ENCODE assay signal across 22 mouse cellular contexts in the genomic region with DNA sequence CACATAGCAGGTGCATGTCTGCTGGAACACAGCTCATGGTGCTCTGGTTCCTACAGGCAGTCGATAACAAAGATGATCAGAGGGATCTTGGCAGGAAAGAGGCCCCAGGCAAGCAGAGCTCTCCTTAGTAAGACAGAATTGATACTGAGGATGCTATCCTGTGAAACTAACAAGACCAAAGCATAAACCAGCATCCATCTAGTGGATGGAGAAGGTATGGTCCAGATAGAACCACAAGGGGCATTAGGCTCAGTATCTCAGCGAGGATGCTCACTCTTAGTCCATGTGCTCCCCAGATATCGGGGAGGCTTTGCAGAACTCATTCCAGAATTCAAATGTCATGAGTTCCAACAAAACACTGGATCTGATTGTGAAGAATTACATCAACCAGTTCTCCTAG.
DNase-seq lines count a peak whose midpoint lies in the region; ATAC-seq and TF ChIP-seq lines count a peak whose summit lies in the region.
"Had no signal": no experiment of that assay in that cellular context is flagged by ENCODE, and none has a peak within 500 bp of the region (broad histone marks: within the 10 kb centered on the region; RNA-seq: fewer than 3 reads in every experiment).

No protein-coding gene starts in this region.

- peak; percentile 54 for TF ChIP-seq CTCF in intestine, postnatal 0 days (IDR thresholded peaks at IDR 0.05; ENCODE audit: low read depth)
- TF ChIP-seq CTCF in midbrain, postnatal 0 days (IDR thresholded peaks at IDR 0.05) = peak; percentile 47
- peak; percentile 54 for TF ChIP-seq CTCF in stomach, postnatal 0 days (IDR thresholded peaks at IDR 0.05; ENCODE audit: low read depth)

- no peak overlapping the region for H3K9ac ChIP-seq in intestine, postnatal 0 days (ENCODE audit: low read depth, low read length)
- H3K9ac ChIP-seq in intestine, embryonic 16.5 days (ENCODE audit: low read depth, low read length) = no peak overlapping the region
- H3K9ac ChIP-seq in midbrain, postnatal 0 days (replicated peaks; ENCODE audit: low read length, poor library complexity, severe bottlenecking) = no peak overlapping the region
- H3K9ac ChIP-seq in midbrain, embryonic 14.5 days (replicated peaks; ENCODE audit: low read length) = no peak overlapping the region
- no peak overlapping the region for H3K9ac ChIP-seq in stomach, postnatal 0 days (ENCODE audit: low read length)
- H3K9ac ChIP-seq: embryonic facial prominence, embryonic 15.5 days; heart, embryonic 15.5 days; hindbrain, embryonic 12.5 days; midbrain, embryonic 12.5 days had no signal

- TF ChIP-seq EP300 in stomach, postnatal 0 days (optimal IDR thresholded peaks at IDR 0.05) = no peak

- H3K27ac ChIP-seq in intestine, postnatal 0 days (ENCODE audit: low read depth, low read length) = no peak overlapping the region
- no peak overlapping the region for H3K27ac ChIP-seq in intestine, embryonic 16.5 days (ENCODE audit: low read length)
- H3K27ac ChIP-seq in midbrain, postnatal 0 days (ENCODE audit: low read depth, low read length) = no peak overlapping the region
- H3K27ac ChIP-seq in midbrain, embryonic 14.5 days (replicated peaks; ENCODE audit: low read depth, low read length) = no peak overlapping the region
- H3K27ac ChIP-seq in stomach, postnatal 0 days (replicated peaks) = no peak overlapping the region
- H3K27ac ChIP-seq: embryonic facial prominence, embryonic 15.5 days; heart, embryonic 15.5 days; hindbrain, embryonic 12.5 days; macrophage; midbrain, embryonic 12.5 days had no signal

- ATAC-seq in CD4-positive, CD25-positive, alpha-beta regulatory T cell, adult 4 months = no peak
- ATAC-seq in intestine, postnatal 0 days = no peak
- ATAC-seq in intestine, embryonic 16.5 days = no peak
- no peak for ATAC-seq in midbrain, postnatal 0 days (ENCODE audit: low FRiP score)
- no peak for ATAC-seq in midbrain, embryonic 14.5 days (ENCODE audit: low FRiP score, low TSS enrichment)
- no peak for ATAC-seq in stomach, postnatal 0 days (ENCODE audit: low FRiP score, low TSS enrichment)

- WGBS in intestine, postnatal 0 days = 88% methylated on average over 3 of the region's 3 CpGs
- 89% methylated on average over 3 of the region's 3 CpGs for WGBS in intestine, embryonic 16.5 days
- WGBS in midbrain, postnatal 0 days = 92% methylated on average over 3 of the region's 3 CpGs
- 93% methylated on average over 3 of the region's 3 CpGs for WGBS in midbrain, embryonic 14.5 days
- WGBS in stomach, postnatal 0 days = 93% methylated on average over 3 of the region's 3 CpGs

- H3K4me2 ChIP-seq in intestine, postnatal 0 days (replicated peaks; ENCODE audit: low read depth) = no peak overlapping the region
- H3K4me2 ChIP-seq in intestine, embryonic 16.5 days (ENCODE audit: low read depth, low read length) = no peak overlapping the region
- no peak overlapping the region for H3K4me2 ChIP-seq in midbrain, postnatal 0 days (ENCODE audit: low read depth, low read length, poor library complexity, severe bottlenecking)
- H3K4me2 ChIP-seq in midbrain, embryonic 14.5 days (ENCODE audit: low read length) = no peak overlapping the region
- no peak overlapping the region for H3K4me2 ChIP-seq in stomach, postnatal 0 days (replicated peaks; ENCODE audit: low read depth)
- H3K4me2 ChIP-seq: embryonic facial prominence, embryonic 15.5 days; heart, embryonic 15.5 days; hindbrain, embryonic 12.5 days; midbrain, embryonic 12.5 days had no signal

- no peaks in the 10 kb centered on the region for H3K4me1 ChIP-seq in intestine, postnatal 0 days (replicated peaks; ENCODE audit: control insufficient read depth, insufficient read depth, low read length)
- H3K4me1 ChIP-seq in intestine, embryonic 16.5 days (ENCODE audit: control insufficient read depth, insufficient read depth, low read length) = no peaks in the 10 kb centered on the region
- peaks cover 11% of the 10 kb centered on the region for H3K4me1 ChIP-seq in midbrain, postnatal 0 days (ENCODE audit: insufficient read depth, low read length)
- peaks cover 12% of the 10 kb centered on the region; the same call in 1 of the 2 replicates for H3K4me1 ChIP-seq in midbrain, embryonic 14.5 days (ENCODE audit: control insufficient read depth, insufficient read depth, low read length)
- 0 out of 2 replicates have a peak, but pooled peaks cover 3% of the 10 kb centered on the region for H3K4me1 ChIP-seq in stomach, postnatal 0 days (replicated peaks; ENCODE audit: control insufficient read depth, insufficient read depth)
- H3K4me1 ChIP-seq: embryonic facial prominence, embryonic 15.5 days; heart, embryonic 15.5 days had no signal

- H3K36me3 ChIP-seq in intestine, postnatal 0 days (ENCODE audit: control insufficient read depth, insufficient read depth) = no peaks in the 10 kb centered on the region
- H3K36me3 ChIP-seq in intestine, embryonic 16.5 days (ENCODE audit: control insufficient read depth, insufficient read depth, low read length) = no peaks in the 10 kb centered on the region
- H3K36me3 ChIP-seq in midbrain, postnatal 0 days (ENCODE audit: insufficient read depth, low read length) = no peaks in the 10 kb centered on the region
- no peaks in the 10 kb centered on the region for H3K36me3 ChIP-seq in midbrain, embryonic 14.5 days (ENCODE audit: control insufficient read depth, insufficient read depth, low read length)
- no peaks in the 10 kb centered on the region for H3K36me3 ChIP-seq in stomach, postnatal 0 days (ENCODE audit: control insufficient read depth, insufficient read depth, low read length)
- H3K36me3 ChIP-seq: embryonic facial prominence, embryonic 15.5 days; heart, embryonic 15.5 days; hindbrain, embryonic 12.5 days; midbrain, embryonic 12.5 days had no signal

- no peaks in the 10 kb centered on the region for H3K9me3 ChIP-seq in intestine, postnatal 0 days (ENCODE audit: control insufficient read depth)
- no peaks in the 10 kb centered on the region for H3K9me3 ChIP-seq in intestine, embryonic 16.5 days (ENCODE audit: control insufficient read depth, low read length)
- no peaks in the 10 kb centered on the region for H3K9me3 ChIP-seq in midbrain, postnatal 0 days (ENCODE audit: low read length)
- no peaks in the 10 kb centered on the region for H3K9me3 ChIP-seq in midbrain, embryonic 14.5 days (ENCODE audit: control insufficient read depth, low read length)
- no peaks in the 10 kb centered on the region for H3K9me3 ChIP-seq in stomach, postnatal 0 days (ENCODE audit: control insufficient read depth, low read length)
- H3K9me3 ChIP-seq: embryonic facial prominence, embryonic 15.5 days; heart, embryonic 15.5 days; hindbrain, embryonic 12.5 days; midbrain, embryonic 12.5 days had no signal

- no peaks in the 10 kb centered on the region for H3K27me3 ChIP-seq in intestine, postnatal 0 days (replicated peaks; ENCODE audit: control insufficient read depth, insufficient read depth, low read length)
- no peaks in the 10 kb centered on the region for H3K27me3 ChIP-seq in intestine, embryonic 16.5 days (replicated peaks; ENCODE audit: control insufficient read depth, insufficient read depth, low read length)
- 0 out of 2 replicates have a peak, but pooled peaks cover 4% of the 10 kb centered on the region for H3K27me3 ChIP-seq in midbrain, postnatal 0 days (ENCODE audit: insufficient read depth, low read length)
- no peaks in the 10 kb centered on the region for H3K27me3 ChIP-seq in midbrain, embryonic 14.5 days (ENCODE audit: control insufficient read depth, insufficient read depth, low read length)
- H3K27me3 ChIP-seq in stomach, postnatal 0 days (ENCODE audit: control insufficient read depth, insufficient read depth, low read length) = no peaks in the 10 kb centered on the region
- H3K27me3 ChIP-seq: embryonic facial prominence, embryonic 15.5 days; hindbrain, embryonic 12.5 days; midbrain, embryonic 12.5 days had no signal

- no peak overlapping the region for H3K4me3 ChIP-seq in intestine, postnatal 0 days (ENCODE audit: low read depth, low read length)
- no peak overlapping the region for H3K4me3 ChIP-seq in intestine, embryonic 16.5 days (ENCODE audit: low read length)
- H3K4me3 ChIP-seq in midbrain, postnatal 0 days (ENCODE audit: low read depth, low read length) = no peak overlapping the region
- H3K4me3 ChIP-seq in midbrain, embryonic 14.5 days (replicated peaks; ENCODE audit: low read depth, low read length) = no peak overlapping the region
- H3K4me3 ChIP-seq in stomach, postnatal 0 days (ENCODE audit: low read depth, low read length) = no peak overlapping the region
- H3K4me3 ChIP-seq: embryonic facial prominence, embryonic 15.5 days; heart, embryonic 15.5 days; hindbrain, embryonic 12.5 days; midbrain, embryonic 12.5 days had no signal

- DNase-seq in CD4-positive, CD25-positive, alpha-beta regulatory T cell, adult 2 months (ENCODE audit: low read depth, low spot score) = peak; percentile 25
- no peak for DNase-seq in midbrain, postnatal 0 days (ENCODE audit: low spot score)
- DNase-seq in midbrain, embryonic 14.5 days = no peak
- DNase-seq in stomach, postnatal 0 days (ENCODE audit: low spot score) = no peak
- DNase-seq in adrenal gland, adult 18-20 months (ENCODE audit: low spot score in 2 of 2) = no peak
- DNase-seq: adrenal gland, postnatal 10 days; cerebellum, postnatal 14 days; heart, adult 18-20 months; kidney, postnatal 10 days; left cerebral cortex, postnatal 4 days; liver; lung, adult 18-20 months; spleen, adult 18-20 months; thymus, adult 2 months had no signal
